Mouse (Mus musculus): Measurements from ENCODE around the gene Inca1. TPM values are rescaled to one million over a fixed set of nuclear protein-coding genes. Genes with fewer than 3 reads are reported as not detected.

Gene Inca1
- polyA plus RNA-seq, 1 experiment from 2014 or later, result 2.3 TPM

- no peak for TF ChIP-seq CTCF (IDR thresholded peaks at IDR 0.05; ENCODE audit: low read depth)
- Histone ChIP-seq H3K4me2 (ENCODE audit: low read length) (no peak overlapping the region), H3K27me3 (ENCODE audit: insufficient read depth, low read length) (no peaks in the 10 kb centered on the region), H3K27ac (no peak overlapping the region), H3K9me3 (replicated peaks; ENCODE audit: low read length) (no peaks in the 10 kb centered on the region), H3K4me1 (replicated peaks; ENCODE audit: insufficient read depth, low read length) (no peaks in the 10 kb centered on the region), H3K4me3 (replicated peaks; ENCODE audit: low read depth, low read length) (no peak overlapping the region), H3K36me3 (ENCODE audit: insufficient read depth, low read length) (peaks cover 73% of the 10 kb centered on the region), H3K9ac (ENCODE audit: low read depth, low read length) (no peak overlapping the region)
- 86% methylated on average over 3 of the region's 3 CpGs for WGBS
- DNase-seq (ENCODE audit: low spot score) (no peak), ATAC-seq (replicated peaks; ENCODE audit: low FRiP score, low read depth) (no peak)
Measured at GRCm38 (mm10) chr11:70721072-70721471, 21.1 kb upstream of the Inca1 start.

DNA sequence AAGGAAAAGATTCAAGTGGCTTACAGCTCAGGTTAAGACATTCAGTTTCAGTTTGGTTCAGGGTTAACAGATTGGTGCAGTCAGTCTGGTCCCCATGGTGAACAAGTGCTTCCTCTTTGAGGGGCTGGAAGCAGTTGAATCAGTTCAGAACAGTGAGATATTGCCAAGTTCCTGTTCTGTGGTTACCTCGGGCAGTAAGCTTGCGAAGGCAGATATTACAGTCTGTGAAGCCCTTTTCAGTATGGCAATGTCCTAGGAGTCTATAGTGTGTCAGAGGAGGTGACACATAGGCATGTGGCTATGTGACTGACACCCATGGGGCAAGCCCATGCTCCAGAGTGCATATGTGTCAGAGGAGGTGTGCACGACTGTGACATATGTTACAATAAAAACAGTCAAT lies 20.6 kb upstream of the Inca1 start:
- Histone ChIP-seq H3K4me3 (replicated peaks; ENCODE audit: low read depth, low read length) (no peak overlapping the region), H3K27ac (no peak overlapping the region), H3K4me1 (replicated peaks; ENCODE audit: insufficient read depth, low read length) (no peaks in the 10 kb centered on the region), H3K4me2 (ENCODE audit: low read length) (no peak overlapping the region), H3K27me3 (ENCODE audit: insufficient read depth, low read length) (no peaks in the 10 kb centered on the region), H3K36me3 (ENCODE audit: insufficient read depth, low read length) (peaks cover 71% of the 10 kb centered on the region), H3K9ac (ENCODE audit: low read depth, low read length) (no peak overlapping the region), H3K9me3 (replicated peaks; ENCODE audit: low read length) (no peaks in the 10 kb centered on the region)
- ATAC-seq (replicated peaks; ENCODE audit: low FRiP score, low read depth), result no peak
- WGBS, result 91% methylated on average over 3 of the region's 3 CpGs
- no peak for DNase-seq (ENCODE audit: low spot score)
- no peak for TF ChIP-seq CTCF (IDR thresholded peaks at IDR 0.05; ENCODE audit: low read depth)

- no peak overlapping the region for H3K27ac ChIP-seq
Measured at GRCm38 (mm10) chr11:70718481-70718880, 18.5 kb upstream of the Inca1 start.

DNA sequence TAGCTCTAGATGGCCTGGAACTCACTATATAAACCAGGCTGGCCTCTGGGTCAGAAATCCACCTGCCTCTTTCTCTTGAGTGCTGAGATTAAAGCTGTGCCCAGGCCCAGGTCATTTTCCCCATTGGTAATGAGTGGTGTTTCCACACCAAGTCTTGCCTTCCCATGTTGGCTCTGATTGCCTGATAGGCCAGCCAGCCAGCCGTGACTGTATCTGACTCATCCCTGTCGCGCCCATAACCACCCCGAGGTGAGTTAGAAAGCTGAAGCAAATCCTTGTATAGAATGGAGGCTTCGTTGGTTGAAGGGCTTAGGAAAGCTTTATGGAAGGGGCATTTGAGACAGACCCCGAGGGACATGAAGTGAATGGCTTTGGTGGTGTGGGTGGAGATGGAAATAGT lies 15.9 kb upstream of the Inca1 start:
- no peaks in the 10 kb centered on the region for H3K4me1 ChIP-seq (replicated peaks; ENCODE audit: insufficient read depth, low read length)
- no peak overlapping the region for H3K27ac ChIP-seq
- H3K36me3 ChIP-seq (ENCODE audit: insufficient read depth, low read length), result peaks cover 50% of the 10 kb centered on the region
- TF ChIP-seq CTCF (IDR thresholded peaks at IDR 0.05; ENCODE audit: low read depth), result no peak
- H3K4me3 ChIP-seq (replicated peaks; ENCODE audit: low read depth, low read length), result no peak overlapping the region
- ATAC-seq (replicated peaks; ENCODE audit: low FRiP score, low read depth) (no peak), DNase-seq (ENCODE audit: low spot score) (no peak)
- H3K9me3 ChIP-seq (replicated peaks; ENCODE audit: low read length), result no peaks in the 10 kb centered on the region
- no peaks in the 10 kb centered on the region for H3K27me3 ChIP-seq (ENCODE audit: insufficient read depth, low read length)
- 83% methylated on average over 6 of the region's 6 CpGs for WGBS
- no peak overlapping the region for H3K4me2 ChIP-seq (ENCODE audit: low read length)
- H3K9ac ChIP-seq (ENCODE audit: low read depth, low read length), result no peak overlapping the region

More at GRCm38 (mm10) chr11:70718481-70718880, 18.5 kb upstream of the Inca1 start:
- WGBS, result 75% methylated on average over 5 of the region's 5 CpGs
- ATAC-seq (replicated peaks; ENCODE audit: low FRiP score, low read depth), result no peak
- H3K4me3 ChIP-seq (replicated peaks; ENCODE audit: low read depth, low read length), result no peak overlapping the region
- no peak for DNase-seq (ENCODE audit: low spot score)
- peaks cover 56% of the 10 kb centered on the region for H3K36me3 ChIP-seq (ENCODE audit: insufficient read depth, low read length)
- no peak overlapping the region for H3K9ac ChIP-seq (ENCODE audit: low read depth, low read length)
- no peak overlapping the region for H3K4me2 ChIP-seq (ENCODE audit: low read length)
- H3K9me3 ChIP-seq (replicated peaks; ENCODE audit: low read length), result no peaks in the 10 kb centered on the region
- TF ChIP-seq CTCF (IDR thresholded peaks at IDR 0.05; ENCODE audit: low read depth), result no peak
- H3K27me3 ChIP-seq (ENCODE audit: insufficient read depth, low read length), result no peaks in the 10 kb centered on the region
- no peaks in the 10 kb centered on the region for H3K4me1 ChIP-seq (replicated peaks; ENCODE audit: insufficient read depth, low read length)

DNA sequence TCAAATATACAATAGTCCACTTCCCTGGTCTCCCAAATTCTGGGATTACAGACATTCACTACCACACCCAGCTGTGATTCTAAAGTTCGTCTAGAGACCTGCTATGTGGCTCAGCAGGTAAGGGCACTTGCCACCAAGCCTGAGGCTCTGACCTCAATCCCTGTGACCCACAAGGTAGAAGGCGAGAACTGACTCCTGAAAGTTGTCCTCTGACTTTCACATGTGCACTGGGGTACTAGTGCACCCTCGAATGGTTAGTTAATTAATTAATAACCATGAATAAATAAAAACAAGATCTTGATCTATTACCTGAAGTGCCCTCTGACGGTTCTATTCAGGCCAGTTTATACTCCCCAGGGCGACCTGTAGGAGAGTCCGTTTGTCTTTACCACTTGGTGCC lies 13.3 kb upstream of the Inca1 start:
- H3K9me3 ChIP-seq (replicated peaks; ENCODE audit: low read length), result no peaks in the 10 kb centered on the region
- H3K4me2 ChIP-seq (ENCODE audit: low read length), result no peak overlapping the region
- H3K4me3 ChIP-seq (replicated peaks; ENCODE audit: low read depth, low read length), result no peak overlapping the region
- no peak for TF ChIP-seq CTCF (IDR thresholded peaks at IDR 0.05; ENCODE audit: low read depth)
- no peak overlapping the region for H3K9ac ChIP-seq (ENCODE audit: low read depth, low read length)
- no peak overlapping the region for H3K27ac ChIP-seq
- no peaks in the 10 kb centered on the region for H3K27me3 ChIP-seq (ENCODE audit: insufficient read depth, low read length)
- WGBS, result 77% methylated on average over 6 of the region's 6 CpGs
- DNase-seq (ENCODE audit: low spot score) (no peak), ATAC-seq (replicated peaks; ENCODE audit: low FRiP score, low read depth) (no peak)
- H3K4me1 ChIP-seq (replicated peaks; ENCODE audit: insufficient read depth, low read length), result no peaks in the 10 kb centered on the region
- peaks cover 48% of the 10 kb centered on the region for H3K36me3 ChIP-seq (ENCODE audit: insufficient read depth, low read length)

- no peak for TF ChIP-seq CTCF (IDR thresholded peaks at IDR 0.05; ENCODE audit: low read depth)
- Histone ChIP-seq H3K36me3 (ENCODE audit: insufficient read depth, low read length) (peaks cover 53% of the 10 kb centered on the region), H3K4me2 (ENCODE audit: low read length) (no peak overlapping the region), H3K9ac (ENCODE audit: low read depth, low read length) (no peak overlapping the region), H3K9me3 (replicated peaks; ENCODE audit: low read length) (no peaks in the 10 kb centered on the region), H3K27me3 (ENCODE audit: insufficient read depth, low read length) (no peaks in the 10 kb centered on the region), H3K4me1 (replicated peaks; ENCODE audit: insufficient read depth, low read length) (no peaks in the 10 kb centered on the region), H3K4me3 (replicated peaks; ENCODE audit: low read depth, low read length) (no peak overlapping the region), H3K27ac (no peak overlapping the region)
- WGBS, result 91% methylated on average over 10 of the region's 10 CpGs
- ATAC-seq (replicated peaks; ENCODE audit: low FRiP score, low read depth), result no peak
- DNase-seq (ENCODE audit: low spot score), result no peak
Measured at GRCm38 (mm10) chr11:70711026-70711425, 11.1 kb upstream of the Inca1 start.

- peaks cover 56% of the 10 kb centered on the region for H3K36me3 ChIP-seq (ENCODE audit: insufficient read depth, low read length)
- ATAC-seq (replicated peaks; ENCODE audit: low FRiP score, low read depth), result no peak
- 73% methylated on average over 3 of the region's 3 CpGs for WGBS
Measured at GRCm38 (mm10) chr11:70706127-70706526, 6.2 kb upstream of the Inca1 start.

More at GRCm38 (mm10) chr11:70706127-70706526, 6.2 kb upstream of the Inca1 start:
- H3K4me1 ChIP-seq (replicated peaks; ENCODE audit: insufficient read depth, low read length), result peaks cover 13% of the 10 kb centered on the region
- H3K9ac ChIP-seq (ENCODE audit: low read depth, low read length), result no peak overlapping the region
- no peaks in the 10 kb centered on the region for H3K9me3 ChIP-seq (replicated peaks; ENCODE audit: low read length)
- TF ChIP-seq CTCF (IDR thresholded peaks at IDR 0.05; ENCODE audit: low read depth), result no peak
- H3K27ac ChIP-seq, result no peak overlapping the region
- no peaks in the 10 kb centered on the region for H3K27me3 ChIP-seq (ENCODE audit: insufficient read depth, low read length)
- H3K4me2 ChIP-seq (ENCODE audit: low read length), result no peak overlapping the region
- DNase-seq (ENCODE audit: low spot score), result no peak
- no peak overlapping the region for H3K4me3 ChIP-seq (replicated peaks; ENCODE audit: low read depth, low read length)

Measured in kidney, postnatal 0 days (tissue).